Mouse (Mus musculus): ENCODE measurements around the gene Kars.

GRCm38 (mm10) chr8:111974138-111974537, 37.0 kb downstream of the Kars start:
- TF ChIP-seq POLR2A (IDR thresholded peaks at IDR 0.05; ENCODE audit: insufficient read depth, low read length) (no peak), CTCF (IDR thresholded peaks at IDR 0.05; ENCODE audit: low read depth, low read length) (no peak)

All from ES-Bruce4 (cell line).